Mouse (Mus musculus): ENCODE results near the gene Llph. TPM values are rescaled to one million over a fixed set of nuclear protein-coding genes. Genes with fewer than 3 reads are reported as not detected.
A peak's percentile ranks its signal among the peaks of the same experiment; 100 is the strongest.
"Not testable (repeated sequence)": the region's sequence is repeated elsewhere in the genome, so short reads cannot be mapped to it uniquely, and the experiment has no call there.

Llph gene
- polyA plus RNA-seq, 1 experiment from 2014 or later: 56.4 TPM

DNA sequence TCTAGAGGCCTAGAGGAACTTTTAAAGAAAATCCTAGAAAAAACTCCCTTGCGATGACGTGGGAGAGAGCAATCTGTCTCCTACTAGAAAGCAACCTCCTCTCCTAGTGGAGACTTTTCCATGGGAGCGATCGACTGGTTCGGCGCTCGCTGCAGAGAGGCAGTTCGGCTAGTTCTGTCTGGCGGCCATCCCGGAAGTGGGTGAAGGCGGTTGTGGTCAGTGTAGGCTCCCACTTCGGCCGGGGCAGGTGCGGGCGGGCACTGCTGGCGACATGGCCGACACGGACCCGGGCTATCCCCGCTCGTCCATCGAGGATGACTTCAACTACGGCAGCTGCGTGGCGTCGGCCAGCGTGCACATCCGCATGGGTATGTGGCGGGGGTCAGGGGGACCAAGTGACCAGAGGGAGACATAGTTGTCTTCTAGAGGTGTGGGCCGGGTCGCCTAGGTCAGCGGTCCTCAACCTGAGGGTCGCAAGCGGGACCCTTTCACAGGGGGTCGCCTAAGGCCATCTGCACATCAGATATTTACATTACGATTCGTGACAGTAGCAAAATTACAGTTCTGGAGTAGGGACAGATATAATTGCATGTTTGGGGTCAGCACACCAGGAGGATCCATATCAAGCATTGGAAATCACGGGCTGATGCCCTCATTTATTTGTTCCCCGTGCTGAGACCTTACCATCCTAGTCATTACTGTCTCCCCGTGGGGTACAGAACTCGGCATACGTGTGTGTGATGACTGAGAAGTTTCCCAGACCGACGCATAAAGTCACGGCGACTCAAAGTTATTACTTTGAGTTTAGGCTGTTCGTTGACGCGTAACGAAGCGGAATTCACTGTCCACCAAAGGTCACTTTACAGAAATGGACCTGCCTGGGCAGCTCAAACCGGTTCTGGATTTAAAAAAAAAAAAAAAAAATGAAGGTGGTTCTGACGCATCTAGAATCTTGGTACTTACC, 18.0 kb upstream of the Llph start:
- H3K36me3 ChIP-seq (replicated peaks; ENCODE audit: control insufficient read depth, insufficient read depth, low read depth, low read length): no peaks in the 10 kb centered on the region
- H3K9me3 ChIP-seq (replicated peaks; ENCODE audit: control insufficient read depth, low read length): no peaks in the 10 kb centered on the region
- H3K4me1 ChIP-seq (ENCODE audit: control insufficient read depth, insufficient read depth, low read length): no peaks in the 10 kb centered on the region
- H3K4me2 ChIP-seq (ENCODE audit: low read depth, low read length): peak overlapping the region; percentile 81
- peak overlapping the region; percentile 78 for H3K9ac ChIP-seq (replicated peaks; ENCODE audit: low read length)
- H3K27ac ChIP-seq (replicated peaks; ENCODE audit: low read depth, low read length): 0 out of 2 replicates have a peak overlapping the region, but pooled peaks have one; percentile 35
- ATAC-seq (replicated peaks; ENCODE audit: insufficient number of reproducible peaks, low FRiP score, low TSS enrichment, low read depth): peak; percentile 89
- H3K4me3 ChIP-seq (ENCODE audit: low read depth, low read length): peak overlapping the region; percentile 93
- peak; percentile 90 for DNase-seq (ENCODE audit: low spot score)
- no peaks in the 10 kb centered on the region for H3K27me3 ChIP-seq (ENCODE audit: control insufficient read depth, insufficient read depth, low read length)
- 6% methylated on average over 53 of the region's 53 CpGs for WGBS

DNA sequence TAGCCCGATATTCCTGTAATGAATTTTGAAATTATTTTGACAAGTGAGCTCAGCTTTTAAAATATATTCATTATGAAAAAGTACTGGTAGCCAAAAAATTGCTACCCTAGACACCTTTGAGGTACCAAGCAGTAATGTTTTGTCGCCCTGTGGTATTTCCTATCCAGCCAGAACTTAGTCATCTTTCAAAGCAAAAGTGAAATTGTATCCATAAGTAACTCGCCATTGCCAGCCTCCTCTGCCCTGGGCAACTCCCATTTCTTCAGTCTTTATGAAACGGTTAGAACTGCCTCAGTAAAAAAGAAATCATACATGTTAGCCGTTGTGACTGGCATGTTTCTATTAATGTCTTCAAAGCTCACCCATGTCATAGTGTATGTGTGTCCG, 17.3 kb upstream of the Llph start:
- no peaks in the 10 kb centered on the region for H3K4me1 ChIP-seq (ENCODE audit: control insufficient read depth, insufficient read depth, low read length)

GRCm38 (mm10) chr10:120210096-120210495, 16.8 kb upstream of the Llph start:
- Histone ChIP-seq H3K27me3 (ENCODE audit: control insufficient read depth, insufficient read depth, low read length) (no peaks in the 10 kb centered on the region), H3K27ac (replicated peaks; ENCODE audit: low read depth, low read length) (no peak overlapping the region), H3K4me1 (ENCODE audit: control insufficient read depth, insufficient read depth, low read length) (no peaks in the 10 kb centered on the region), H3K4me3 (ENCODE audit: low read depth, low read length) (no peak overlapping the region), H3K9ac (replicated peaks; ENCODE audit: low read length) (no peak overlapping the region), H3K4me2 (ENCODE audit: low read depth, low read length) (no peak overlapping the region), H3K9me3 (replicated peaks; ENCODE audit: control insufficient read depth, low read length) (no peaks in the 10 kb centered on the region), H3K36me3 (replicated peaks; ENCODE audit: control insufficient read depth, insufficient read depth, low read depth, low read length) (no peaks in the 10 kb centered on the region)
- DNase-seq (ENCODE audit: low spot score): no peak
- 90% methylated on average over 3 of the region's 3 CpGs for WGBS
- no peak for ATAC-seq (replicated peaks; ENCODE audit: insufficient number of reproducible peaks, low FRiP score, low TSS enrichment, low read depth)

More for the DNA sequence above, 17.3 kb upstream of the Llph start:
- H3K9ac ChIP-seq (replicated peaks; ENCODE audit: low read length): no peak overlapping the region
- DNase-seq (ENCODE audit: low spot score): no peak
- ATAC-seq (replicated peaks; ENCODE audit: insufficient number of reproducible peaks, low FRiP score, low TSS enrichment, low read depth): no peak
- H3K36me3 ChIP-seq (replicated peaks; ENCODE audit: control insufficient read depth, insufficient read depth, low read depth, low read length): no peaks in the 10 kb centered on the region
- no peaks in the 10 kb centered on the region for H3K9me3 ChIP-seq (replicated peaks; ENCODE audit: control insufficient read depth, low read length)
- no peak overlapping the region for H3K27ac ChIP-seq (replicated peaks; ENCODE audit: low read depth, low read length)
- 71% methylated on average over 6 of the region's 6 CpGs for WGBS
- peak overlapping the region; percentile 81 for H3K4me2 ChIP-seq (ENCODE audit: low read depth, low read length)
- peak overlapping the region; percentile 93 for H3K4me3 ChIP-seq (ENCODE audit: low read depth, low read length)
- no peaks in the 10 kb centered on the region for H3K27me3 ChIP-seq (ENCODE audit: control insufficient read depth, insufficient read depth, low read length)

DNA sequence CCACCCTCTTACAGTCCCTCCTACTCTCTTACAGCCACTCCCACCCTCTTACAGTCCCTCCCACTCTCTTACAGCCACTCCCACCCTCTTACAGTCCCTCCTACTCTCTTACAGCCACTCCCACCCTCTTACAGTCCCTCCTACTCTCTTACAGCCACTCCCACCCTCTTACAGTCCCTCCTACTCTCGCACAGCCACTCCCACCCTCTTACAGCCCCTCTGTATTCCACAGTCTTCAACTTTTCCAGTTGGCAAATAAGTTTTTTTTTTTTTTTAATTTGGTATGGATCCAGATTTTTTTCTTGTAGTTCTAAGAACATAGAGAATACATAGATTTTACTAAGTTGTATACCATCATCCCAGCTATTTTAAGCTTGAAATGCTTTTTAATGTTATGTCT, 9.8 kb upstream of the Llph start:
- not testable (repeated sequence) for DNase-seq (ENCODE audit: low spot score); H3K9ac ChIP-seq (replicated peaks; ENCODE audit: low read length); H3K4me2 ChIP-seq (ENCODE audit: low read depth, low read length); ATAC-seq (replicated peaks; ENCODE audit: insufficient number of reproducible peaks, low FRiP score, low TSS enrichment, low read depth); H3K27me3 ChIP-seq (ENCODE audit: control insufficient read depth, insufficient read depth, low read length); H3K27ac ChIP-seq (replicated peaks; ENCODE audit: low read depth, low read length); H3K36me3 ChIP-seq (replicated peaks; ENCODE audit: control insufficient read depth, insufficient read depth, low read depth, low read length); H3K4me3 ChIP-seq (ENCODE audit: low read depth, low read length); H3K4me1 ChIP-seq (ENCODE audit: control insufficient read depth, insufficient read depth, low read length); H3K9me3 ChIP-seq (replicated peaks; ENCODE audit: control insufficient read depth, low read length)
- WGBS: 95% methylated on average over 1 of the region's 1 CpGs

DNA sequence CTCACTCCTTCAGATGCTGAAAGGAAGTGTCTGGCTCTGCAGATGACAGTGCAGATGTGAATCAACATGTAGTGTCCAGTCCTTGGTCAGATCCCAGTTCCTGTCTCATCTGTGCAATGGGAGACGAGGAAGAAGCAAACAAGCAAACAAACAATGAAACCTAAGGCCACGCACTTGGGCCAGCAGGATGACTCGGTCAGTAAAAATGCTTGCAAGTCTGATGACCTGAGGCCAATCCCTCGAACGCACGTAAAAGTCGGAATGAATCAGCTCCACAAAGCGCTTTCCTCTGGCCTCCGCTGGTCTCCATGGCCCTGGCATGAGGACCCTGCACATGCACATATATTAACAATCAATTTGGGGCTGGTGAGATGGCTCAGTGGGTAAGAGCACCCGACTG, 7.9 kb upstream of the Llph start:
- H3K9ac ChIP-seq (replicated peaks; ENCODE audit: low read length): no peak overlapping the region
- peaks cover 2% of the 10 kb centered on the region; the same call in 1 of the 2 replicates for H3K36me3 ChIP-seq (replicated peaks; ENCODE audit: control insufficient read depth, insufficient read depth, low read depth, low read length)
- no peak for DNase-seq (ENCODE audit: low spot score)
- no peak for ATAC-seq (replicated peaks; ENCODE audit: insufficient number of reproducible peaks, low FRiP score, low TSS enrichment, low read depth)
- H3K9me3 ChIP-seq (replicated peaks; ENCODE audit: control insufficient read depth, low read length): no peaks in the 10 kb centered on the region
- no peak overlapping the region for H3K4me2 ChIP-seq (ENCODE audit: low read depth, low read length)
- no peaks in the 10 kb centered on the region for H3K4me1 ChIP-seq (ENCODE audit: control insufficient read depth, insufficient read depth, low read length)
- no peak overlapping the region for H3K27ac ChIP-seq (replicated peaks; ENCODE audit: low read depth, low read length)
- H3K4me3 ChIP-seq (ENCODE audit: low read depth, low read length): no peak overlapping the region
- 88% methylated on average over 10 of the region's 10 CpGs for WGBS
- H3K27me3 ChIP-seq (ENCODE audit: control insufficient read depth, insufficient read depth, low read length): no peaks in the 10 kb centered on the region

GRCm38 (mm10) chr10:120219578-120220359, 7.1 kb upstream of the Llph start:
- WGBS: 85% methylated on average over 14 of the region's 14 CpGs
- H3K27me3 ChIP-seq (ENCODE audit: control insufficient read depth, insufficient read depth, low read length): no peaks in the 10 kb centered on the region

GRCm38 (mm10) chr10:120220776-120221175, 6.1 kb upstream of the Llph start:
- Histone ChIP-seq H3K27me3 (ENCODE audit: control insufficient read depth, insufficient read depth, low read length) (no peaks in the 10 kb centered on the region), H3K36me3 (replicated peaks; ENCODE audit: control insufficient read depth, insufficient read depth, low read depth, low read length) (peaks cover 2% of the 10 kb centered on the region; the same call in 1 of the 2 replicates), H3K4me3 (ENCODE audit: low read depth, low read length) (no peak overlapping the region), H3K9me3 (replicated peaks; ENCODE audit: control insufficient read depth, low read length) (no peaks in the 10 kb centered on the region), H3K27ac (replicated peaks; ENCODE audit: low read depth, low read length) (no peak overlapping the region), H3K4me1 (ENCODE audit: control insufficient read depth, insufficient read depth, low read length) (no peaks in the 10 kb centered on the region), H3K4me2 (ENCODE audit: low read depth, low read length) (no peak overlapping the region), H3K9ac (replicated peaks; ENCODE audit: low read length) (no peak overlapping the region)
- WGBS: 82% methylated on average over 7 of the region's 7 CpGs
- no peak for ATAC-seq (replicated peaks; ENCODE audit: insufficient number of reproducible peaks, low FRiP score, low TSS enrichment, low read depth)
- no peak for DNase-seq (ENCODE audit: low spot score)

More at GRCm38 (mm10) chr10:120219578-120220359, 7.1 kb upstream of the Llph start:
- Histone ChIP-seq H3K9ac (replicated peaks; ENCODE audit: low read length) (no peak overlapping the region), H3K9me3 (replicated peaks; ENCODE audit: control insufficient read depth, low read length) (no peaks in the 10 kb centered on the region), H3K36me3 (replicated peaks; ENCODE audit: control insufficient read depth, insufficient read depth, low read depth, low read length) (peaks cover 2% of the 10 kb centered on the region; the same call in 1 of the 2 replicates), H3K4me2 (ENCODE audit: low read depth, low read length) (no peak overlapping the region), H3K4me1 (ENCODE audit: control insufficient read depth, insufficient read depth, low read length) (no peaks in the 10 kb centered on the region), H3K27ac (replicated peaks; ENCODE audit: low read depth, low read length) (no peak overlapping the region), H3K4me3 (ENCODE audit: low read depth, low read length) (no peak overlapping the region)
- DNase-seq (ENCODE audit: low spot score) (no peak), ATAC-seq (replicated peaks; ENCODE audit: insufficient number of reproducible peaks, low FRiP score, low TSS enrichment, low read depth) (no peak)

Measured in embryonic facial prominence, embryonic 11.5 days (tissue).